Mouse (Mus musculus) CH12.LX (cell line): Measurements from ENCODE around the gene Atp8a2.

Experiments used
- BHLHE40 ChIP-seq: IDR thresholded peaks from 2 replicates; pipeline ENCODE4 v1.6.1; 2011; ENCODE audit warnings: mild to moderate bottlenecking, low read depth, low read length, improper control_type of control experiment
- CHD2 ChIP-seq: IDR thresholded peaks from 2 replicates; pipeline ENCODE4 v1.6.1; 2011; ENCODE audit warnings: low read length, improper control_type of control experiment
- CTCF ChIP-seq, 2 experiments: IDR thresholded peaks in 1 of 2; conservative IDR thresholded peaks in 1 of 2; 2 replicates each; pipeline ENCODE4 v1.5.1; 2011 to 2012; ENCODE audit warnings: low read depth in 2 of 2, low read length in 2 of 2, improper control_type of control experiment in 1 of 2, inconsistent platforms in 1 of 2, mild to moderate bottlenecking in 1 of 2, moderate library complexity in 1 of 2
- MAX ChIP-seq: IDR thresholded peaks from 2 replicates; pipeline ENCODE4 v1.6.1; 2011; ENCODE audit warnings: low read length, improper control_type of control experiment

DNA sequence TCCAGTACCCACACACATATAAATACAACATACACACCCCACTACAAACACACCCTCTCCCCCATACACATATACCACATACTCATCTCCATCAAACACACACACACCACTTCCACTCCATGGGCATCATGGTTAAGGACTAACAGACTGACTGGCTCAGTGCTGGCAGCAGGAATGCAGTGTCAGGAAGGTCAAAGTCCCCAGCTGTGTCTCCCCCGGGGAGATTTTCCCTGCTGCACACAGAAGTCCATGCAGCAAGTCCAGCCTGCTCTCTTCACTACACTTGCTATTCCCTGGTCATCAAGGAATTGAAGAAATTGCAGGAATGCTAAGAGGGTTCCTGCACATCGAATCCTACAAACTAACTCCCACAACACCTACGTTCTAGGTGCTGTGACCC lies 131.8 kb downstream of the Atp8a2 start:
- no peak for TF ChIP-seq CTCF (conservative IDR thresholded peaks at IDR 0.05 in 1 of 2, IDR thresholded peaks at IDR 0.05 in 1 of 2; ENCODE audit: low read depth in 2 of 2, low read length in 2 of 2)
- TF ChIP-seq CHD2, result no peak
- TF ChIP-seq BHLHE40, result no peak
- no peak for TF ChIP-seq MAX
